Mouse (Mus musculus) lung, embryonic 15.5 days (tissue): Measurements from ENCODE around the gene Ano1. TPM values are rescaled to one million over a fixed set of nuclear protein-coding genes. Genes with fewer than 3 reads are reported as not detected.

Experiments used
- ATAC-seq: fragments of 200-750 bp; cut with Nextera tagmentation; 2 replicates; pipeline ENCODE4 v1.8.0; 2017; ENCODE audit warnings: moderate number of reproducible peaks, borderline replicate concordance; ENCODE audit not compliant: low FRiP score, low TSS enrichment; ENCODE audit errors: extremely low read depth
- H3K27ac ChIP-seq: fragments of 300-500 bp; sonication (generic); 2 replicates; pipeline ENCODE4 v1.5.1; 2015; ENCODE audit warnings: moderate library complexity, mild to moderate bottlenecking, inconsistent platforms
- H3K27me3 ChIP-seq: fragments of 300-500 bp; sonication (generic); 2 replicates; pipeline ENCODE4 v1.6.1; 2015; ENCODE audit warnings: inconsistent platforms
- H3K36me3 ChIP-seq: fragments of 300-500 bp; sonication (generic); 2 replicates; pipeline ENCODE4 v1.6.1; 2015; ENCODE audit warnings: inconsistent platforms
- H3K4me1 ChIP-seq: fragments of 300-500 bp; sonication (generic); 2 replicates; pipeline ENCODE4 v1.6.1; 2015; ENCODE audit warnings: inconsistent platforms
- H3K4me2 ChIP-seq: fragments of 300-500 bp; sonication (generic); 2 replicates; pipeline ENCODE4 v1.6.1; 2015; ENCODE audit warnings: inconsistent platforms, mild to moderate bottlenecking, moderate library complexity
- H3K4me3 ChIP-seq: fragments of 300-500 bp; sonication (generic); 2 replicates; pipeline ENCODE4 v1.5.1; 2015; ENCODE audit warnings: mild to moderate bottlenecking, inconsistent platforms
- H3K9ac ChIP-seq: fragments of 300-500 bp; sonication (generic); 2 replicates; pipeline ENCODE4 v1.6.1; 2015; ENCODE audit warnings: inconsistent platforms
- H3K9me3 ChIP-seq: fragments of 300-500 bp; sonication (generic); 2 replicates; pipeline ENCODE4 v1.6.1; 2016; ENCODE audit warnings: inconsistent platforms
- WGBS: fragments of 180-500 bp; shearing (Covaris S2); methylation state at CpG from one replicate; pipeline ENCODE4 v1.1.7; 2015; 5-methylcytosine and 5-hydroxymethylcytosine counted together
- polyA plus RNA-seq: library from polyadenylated mRNA; unstranded; fragments of >200 nt; fragmentation: Nextera tagmentation; extraction: Ambion mirVana; gene quantifications from 2 replicates; pipeline ENCODE4 v1.2.1, GENCODE M21; 2015

Ano1 gene
- polyA plus RNA-seq, 1 experiment from 2014 or later = 90.2 TPM

- Histone ChIP-seq H3K4me2 (no peak overlapping the region), H3K27ac (no peak overlapping the region), H3K4me3 (no peak overlapping the region), H3K27me3 (no peaks in the 10 kb centered on the region), H3K9ac (no peak overlapping the region), H3K36me3 (no peaks in the 10 kb centered on the region), H3K9me3 (no peaks in the 10 kb centered on the region), H3K4me1 (peaks cover 18% of the 10 kb centered on the region; the same call in 1 of the 2 replicates)
- peak; percentile 59; the same call in 1 of the 2 replicates for ATAC-seq
- WGBS = 44% methylated on average over 6 of the region's 6 CpGs
Measured at GRCm38 (mm10) chr7:144663566-144663965, 88.2 kb downstream of the Ano1 start.

DNA sequence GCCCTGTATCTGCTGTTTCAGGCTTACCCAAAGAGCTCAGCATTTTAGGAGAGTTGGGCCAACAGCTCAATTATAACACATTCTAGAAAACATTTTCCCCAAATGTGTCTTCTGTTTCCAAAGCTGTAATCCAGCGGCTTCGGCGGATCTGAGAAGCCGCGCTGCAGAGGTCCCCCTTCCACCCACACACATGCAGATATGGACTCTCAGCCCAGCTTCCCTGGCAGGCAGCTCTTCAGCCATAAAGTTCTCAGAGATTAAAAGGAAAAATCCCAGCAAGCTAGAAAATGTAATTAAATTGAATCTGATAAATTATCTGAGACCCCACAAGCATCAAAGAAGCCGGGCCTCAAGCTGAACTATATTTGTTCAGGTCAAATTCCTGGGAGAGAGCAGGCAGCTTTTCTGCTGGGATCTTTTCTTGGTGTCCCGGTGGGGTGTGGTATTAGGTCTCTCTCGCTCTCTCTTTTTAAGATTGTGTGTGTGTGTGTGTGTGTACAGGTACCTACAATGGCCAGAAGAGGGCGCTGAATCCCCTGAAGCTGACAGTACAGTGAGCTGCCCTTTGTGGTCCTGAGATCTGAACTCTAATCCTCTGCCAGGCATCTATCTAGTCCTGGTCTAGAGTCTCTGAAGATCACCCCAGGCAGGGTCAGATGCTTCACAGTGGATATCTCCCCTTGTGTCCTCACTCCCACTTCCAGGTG lies 95.4 kb downstream of the Ano1 start:
- no peak for ATAC-seq
- Histone ChIP-seq H3K4me1 (peaks cover 34% of the 10 kb centered on the region), H3K4me2 (no peak overlapping the region), H3K27me3 (no peaks in the 10 kb centered on the region), H3K9me3 (no peaks in the 10 kb centered on the region), H3K27ac (peak overlapping the region; percentile 29), H3K4me3 (no peak overlapping the region), H3K9ac (no peak overlapping the region), H3K36me3 (0 out of 2 replicates have a peak, but pooled peaks cover 10% of the 10 kb centered on the region)
- WGBS = 46% methylated on average over 9 of the region's 9 CpGs

DNA sequence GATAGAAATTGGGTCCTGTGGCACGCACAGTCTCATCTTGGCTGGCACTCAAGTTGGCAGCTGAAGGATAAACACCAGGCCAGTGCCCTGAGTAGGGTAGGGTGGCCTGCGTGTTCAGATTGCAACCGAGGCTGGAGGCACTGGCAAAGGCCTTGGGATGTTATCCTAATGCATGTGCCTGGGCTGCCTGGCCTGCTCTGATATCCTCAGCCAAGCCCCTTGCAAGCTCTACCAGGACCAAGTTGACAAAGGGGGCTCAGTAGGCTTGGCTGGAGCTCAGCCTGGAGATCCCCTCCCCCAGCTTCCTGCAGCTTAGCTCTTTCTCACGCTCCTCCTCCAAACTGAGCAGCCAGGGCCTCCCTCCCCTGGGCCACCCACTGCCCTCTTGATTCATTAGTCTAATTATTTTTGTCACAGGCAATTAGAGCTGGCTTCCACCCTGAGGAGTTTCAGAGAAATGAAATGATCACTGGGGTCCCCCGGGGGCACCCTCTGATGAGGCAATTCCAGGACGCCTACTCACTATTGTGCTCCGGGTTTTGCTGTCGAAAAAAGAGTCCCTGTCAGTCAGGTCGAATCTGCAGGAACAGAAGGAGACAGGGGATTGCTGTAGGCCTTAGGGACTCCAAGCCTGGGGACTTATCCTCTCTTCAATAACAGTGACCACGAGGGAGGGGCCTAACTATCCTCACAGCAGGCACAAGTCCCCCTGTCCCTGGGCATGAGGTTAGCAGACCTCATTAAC lies 97.9 kb downstream of the Ano1 start:
- peaks cover 30% of the 10 kb centered on the region for H3K4me1 ChIP-seq
- no peaks in the 10 kb centered on the region for H3K27me3 ChIP-seq
- H3K4me2 ChIP-seq = no peak overlapping the region
- H3K27ac ChIP-seq = peak overlapping the region; percentile 74
- no peaks in the 10 kb centered on the region for H3K9me3 ChIP-seq
- WGBS = 24% methylated on average over 10 of the region's 10 CpGs
- peak; percentile 83 for ATAC-seq
- no peak overlapping the region for H3K4me3 ChIP-seq
- 0 out of 2 replicates have a peak, but pooled peaks cover 10% of the 10 kb centered on the region for H3K36me3 ChIP-seq
- no peak overlapping the region; the same call in 1 of the 2 replicates for H3K9ac ChIP-seq

DNA sequence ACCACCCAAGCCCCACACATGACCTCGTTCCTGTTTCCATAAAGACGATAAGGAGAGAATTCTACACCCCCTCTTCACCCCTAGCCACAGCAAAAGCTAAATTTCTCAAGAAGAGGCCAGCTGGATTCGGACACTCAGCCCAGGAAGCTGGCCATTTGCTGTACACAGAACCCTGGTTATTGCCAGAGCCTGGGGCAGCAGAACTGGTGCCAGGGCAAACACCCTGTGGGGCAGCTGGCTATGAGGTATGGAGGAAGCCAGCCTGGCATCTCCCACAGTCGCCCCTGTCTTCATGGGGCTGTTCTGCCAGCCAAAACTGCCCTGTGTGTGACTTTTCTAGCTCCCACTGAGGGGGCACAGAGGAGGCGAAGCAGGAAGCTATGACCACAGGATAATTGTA lies 104.2 kb downstream of the Ano1 start:
- 45% methylated on average over 5 of the region's 5 CpGs for WGBS
- Histone ChIP-seq H3K9ac (no peak overlapping the region), H3K4me1 (peaks cover 10% of the 10 kb centered on the region; the same call in 1 of the 2 replicates), H3K4me2 (no peak overlapping the region), H3K4me3 (no peak overlapping the region), H3K9me3 (no peaks in the 10 kb centered on the region), H3K27me3 (no peaks in the 10 kb centered on the region), H3K36me3 (peaks cover 22% of the 10 kb centered on the region; the same call in 1 of the 2 replicates), H3K27ac (no peak overlapping the region)
- 0 out of 2 replicates have a peak, but pooled peaks have one; percentile 15 for ATAC-seq

DNA sequence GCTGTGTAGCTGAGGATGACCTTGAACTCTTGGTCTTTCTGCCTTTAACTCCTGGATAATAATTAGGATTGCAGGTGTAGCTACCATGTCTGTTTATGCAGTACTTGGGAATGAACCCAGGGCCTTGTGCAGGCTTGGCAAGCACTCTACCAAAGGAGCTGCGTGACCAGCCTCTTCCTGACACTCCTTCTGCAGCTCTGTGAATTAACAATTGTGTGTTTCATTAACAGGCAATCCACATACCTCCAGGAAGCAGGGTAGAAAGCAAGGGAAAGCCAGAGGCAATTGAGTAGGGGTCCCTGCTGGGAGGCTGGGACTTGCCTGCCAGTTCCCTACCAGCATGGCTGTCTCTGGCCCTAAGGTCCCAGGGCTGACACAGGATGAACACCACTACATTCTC lies 111.0 kb downstream of the Ano1 start:
- no peak overlapping the region for H3K9ac ChIP-seq
- H3K4me2 ChIP-seq = no peak overlapping the region
- peaks cover 5% of the 10 kb centered on the region; the same call in 1 of the 2 replicates for H3K36me3 ChIP-seq
- 78% methylated on average over 1 of the region's 1 CpGs for WGBS
- ATAC-seq = no peak
- H3K4me3 ChIP-seq = no peak overlapping the region
- no peak overlapping the region for H3K27ac ChIP-seq
- H3K27me3 ChIP-seq = no peaks in the 10 kb centered on the region
- no peaks in the 10 kb centered on the region for H3K9me3 ChIP-seq
- H3K4me1 ChIP-seq = no peaks in the 10 kb centered on the region

- H3K27ac ChIP-seq = no peak overlapping the region
- WGBS = 28% methylated on average over 2 of the region's 2 CpGs
- H3K27me3 ChIP-seq = no peaks in the 10 kb centered on the region
- no peak overlapping the region for H3K9ac ChIP-seq
- H3K4me2 ChIP-seq = no peak overlapping the region
- ATAC-seq = no peak
- H3K36me3 ChIP-seq = 0 out of 2 replicates have a peak, but pooled peaks cover 3% of the 10 kb centered on the region
- H3K4me1 ChIP-seq = no peaks in the 10 kb centered on the region
- no peak overlapping the region for H3K4me3 ChIP-seq
- H3K9me3 ChIP-seq = no peaks in the 10 kb centered on the region
Measured at GRCm38 (mm10) chr7:144636000-144636399, 115.8 kb downstream of the Ano1 start.

DNA sequence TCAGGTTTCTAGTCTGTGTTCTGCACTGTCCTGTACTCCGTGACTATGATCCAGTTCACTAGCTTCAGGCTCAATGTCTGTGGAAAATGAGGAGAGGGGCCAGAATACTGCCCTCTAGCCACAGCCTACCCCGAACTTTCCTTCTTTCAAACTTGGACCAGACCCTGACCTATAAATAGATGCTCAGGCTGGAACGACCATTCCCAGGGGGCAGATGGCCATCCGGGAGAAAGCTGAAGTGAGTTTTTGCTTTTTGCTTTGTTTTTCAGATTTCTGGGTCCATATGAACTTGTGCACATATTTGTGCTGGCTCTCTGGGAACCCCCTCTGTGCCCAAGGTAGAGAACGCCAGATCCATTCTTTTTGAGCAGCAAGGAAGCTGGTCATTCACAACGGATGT lies 116.9 kb downstream of the Ano1 start:
- no peak for ATAC-seq
- 0 out of 2 replicates have a peak, but pooled peaks cover 4% of the 10 kb centered on the region for H3K36me3 ChIP-seq
- H3K4me2 ChIP-seq = no peak overlapping the region
- no peak overlapping the region for H3K9ac ChIP-seq
- H3K27ac ChIP-seq = no peak overlapping the region
- H3K9me3 ChIP-seq = no peaks in the 10 kb centered on the region
- H3K4me1 ChIP-seq = peaks cover 6% of the 10 kb centered on the region
- no peaks in the 10 kb centered on the region for H3K27me3 ChIP-seq
- 64% methylated on average over 6 of the region's 6 CpGs for WGBS
- H3K4me3 ChIP-seq = no peak overlapping the region

GRCm38 (mm10) chr7:144634450-144634849 lies 117.3 kb downstream of the Ano1 start:
- H3K4me2 ChIP-seq = no peak overlapping the region
- H3K27ac ChIP-seq = no peak overlapping the region
- H3K36me3 ChIP-seq = 0 out of 2 replicates have a peak, but pooled peaks cover 7% of the 10 kb centered on the region
- no peak for ATAC-seq
- no peaks in the 10 kb centered on the region for H3K9me3 ChIP-seq
- no peak overlapping the region for H3K9ac ChIP-seq
- no peak overlapping the region for H3K4me3 ChIP-seq
- WGBS = 63% methylated on average over 3 of the region's 3 CpGs
- H3K27me3 ChIP-seq = no peaks in the 10 kb centered on the region
- H3K4me1 ChIP-seq = peaks cover 6% of the 10 kb centered on the region

DNA sequence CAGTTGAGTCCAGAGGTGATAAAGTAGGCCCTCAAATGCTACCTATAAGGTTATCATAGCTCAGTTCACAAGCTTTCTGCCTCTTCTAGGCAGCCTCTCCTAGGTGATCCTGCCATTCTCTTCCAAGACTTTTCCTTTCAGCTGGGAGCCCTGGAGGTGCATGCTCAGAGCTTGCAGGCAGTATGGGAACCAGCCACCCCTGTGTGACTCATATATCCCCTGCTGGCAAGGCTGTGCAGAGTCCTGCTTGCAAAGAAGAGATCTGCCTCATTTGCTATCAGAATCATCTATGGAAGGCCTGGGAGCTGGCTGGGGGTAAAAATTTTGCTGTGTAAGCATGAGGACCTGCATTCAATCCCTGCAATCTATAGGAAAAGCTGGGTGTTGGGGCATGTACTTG lies 119.5 kb downstream of the Ano1 start:
- ATAC-seq = no peak
- Histone ChIP-seq H3K4me1 (peaks cover 27% of the 10 kb centered on the region), H3K9ac (no peak overlapping the region)

GRCm38 (mm10) chr7:144630622-144631021 lies 121.2 kb downstream of the Ano1 start:
- H3K9ac ChIP-seq = no peak overlapping the region
- no peak overlapping the region for H3K4me2 ChIP-seq
- no peak overlapping the region for H3K27ac ChIP-seq
- peaks cover 27% of the 10 kb centered on the region for H3K4me1 ChIP-seq
- no peak for ATAC-seq
- H3K27me3 ChIP-seq = no peaks in the 10 kb centered on the region
- 0 out of 2 replicates have a peak, but pooled peaks cover 7% of the 10 kb centered on the region for H3K36me3 ChIP-seq
- H3K4me3 ChIP-seq = no peak overlapping the region
- no peaks in the 10 kb centered on the region for H3K9me3 ChIP-seq
- WGBS = 42% methylated on average over 3 of the region's 3 CpGs

More for the DNA sequence above, 119.5 kb downstream of the Ano1 start:
- Histone ChIP-seq H3K27me3 (no peaks in the 10 kb centered on the region), H3K9me3 (no peaks in the 10 kb centered on the region), H3K36me3 (0 out of 2 replicates have a peak, but pooled peaks cover 7% of the 10 kb centered on the region), H3K4me3 (no peak overlapping the region), H3K4me2 (no peak overlapping the region), H3K27ac (no peak overlapping the region)

DNA sequence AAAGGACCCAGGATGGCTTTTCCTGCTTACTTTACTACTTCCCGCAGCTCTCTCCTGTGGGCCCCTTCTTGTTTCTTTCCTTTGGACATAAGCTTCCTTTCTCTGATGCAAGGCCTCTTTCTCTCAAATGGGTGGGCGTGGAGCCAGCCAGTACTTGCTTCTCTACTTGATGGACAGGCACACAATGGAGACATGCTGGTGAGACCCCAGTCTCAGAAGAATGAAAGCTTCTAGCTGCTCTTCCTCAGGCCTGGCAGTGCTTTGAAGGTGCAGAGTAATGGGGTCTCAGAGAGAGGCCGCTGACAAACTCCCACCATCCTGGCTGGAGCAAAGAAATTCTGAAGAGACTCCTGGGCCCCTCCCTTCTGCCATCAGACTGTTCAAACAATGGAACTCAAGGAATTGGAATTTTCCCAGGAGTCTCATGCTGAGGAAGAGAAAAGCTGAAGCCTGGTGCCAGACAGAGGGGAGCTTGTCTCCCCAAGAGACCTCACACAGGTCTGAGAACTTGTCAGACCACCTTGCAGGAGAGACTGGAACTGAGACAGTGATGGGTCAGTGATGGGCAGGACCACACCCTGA lies 123.3 kb downstream of the Ano1 start:
- Histone ChIP-seq H3K4me1 (peaks cover 27% of the 10 kb centered on the region), H3K36me3 (peaks cover 7% of the 10 kb centered on the region; the same call in 1 of the 2 replicates), H3K27me3 (no peaks in the 10 kb centered on the region), H3K27ac (peak overlapping the region; percentile 62), H3K9ac (no peak overlapping the region), H3K4me2 (no peak overlapping the region), H3K9me3 (no peaks in the 10 kb centered on the region), H3K4me3 (no peak overlapping the region)
- 14% methylated on average over 3 of the region's 3 CpGs for WGBS
- ATAC-seq = peak; percentile 17; the same call in 1 of the 2 replicates
